Mouse (Mus musculus) erythroblast, embryonic 14.5 days (primary cell): ENCODE data around the gene Rdh5.

Experiments
- GATA1 ChIP-seq: IDR thresholded peaks from 2 replicates; pipeline ENCODE4 v1.6.1; 2012; ENCODE audit warnings: low read length, inconsistent platforms, mixed read lengths
- TAL1 ChIP-seq: IDR thresholded peaks from 3 replicates; pipeline ENCODE4 v1.6.1; 2012; ENCODE audit warnings: low read length, inconsistent platforms, mixed read lengths

DNA sequence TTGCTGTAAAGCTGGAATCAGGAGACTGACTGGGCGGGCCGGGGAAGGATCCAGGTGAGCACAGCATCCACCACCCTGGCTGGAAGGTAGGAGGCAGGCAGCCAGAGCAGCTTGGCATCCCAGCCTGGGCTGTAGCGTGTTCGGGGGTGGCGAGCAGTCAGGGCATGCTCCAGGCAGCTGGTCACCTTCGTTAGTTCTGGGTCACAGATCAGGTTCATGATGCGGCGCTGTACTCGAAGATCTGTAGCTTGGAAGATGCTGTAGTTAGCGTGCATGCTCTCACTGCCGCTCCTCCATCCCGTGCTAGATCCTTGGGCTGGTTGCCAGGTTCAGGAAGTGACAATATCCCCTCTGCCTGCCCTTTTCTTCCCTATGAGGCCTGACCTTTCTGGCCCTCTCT, 9.0 kb downstream of the Rdh5 start:
- TF ChIP-seq TAL1 (no peak), GATA1 (no peak)
